Mouse (Mus musculus) forebrain, embryonic 14.5 days (tissue): Measurements from ENCODE around the gene 9530003J23Rik. TPM values are rescaled to one million over a fixed set of nuclear protein-coding genes. Genes with fewer than 3 reads are reported as not detected.
"Not testable (repeated sequence)": the region's sequence is repeated elsewhere in the genome, so short reads cannot be mapped to it uniquely, and the experiment has no call there.

Source experiments
- ATAC-seq: fragments of 200-750 bp; cut with Nextera tagmentation; 2 replicates; pipeline ENCODE4 v1.8.0; 2017; ENCODE audit warnings: mild to moderate bottlenecking, moderate library complexity
- DNase-seq: peaks from one replicate; pipeline ENCODE4 v3.0.0-alpha.2; 2015; ENCODE audit warnings: low spot score
- H3K27ac ChIP-seq: fragments of 300-500 bp; sonication (generic); 2 replicates; pipeline ENCODE4 v1.5.1; 2014; ENCODE audit warnings: low read depth, mild to moderate bottlenecking, control low read depth, low read length, moderate library complexity
- H3K27me3 ChIP-seq: fragments of 300-500 bp; sonication (generic); replicated peaks from 2 replicates; pipeline ENCODE4 v1.6.1; 2014; ENCODE audit warnings: low read length, control low read depth, mixed read lengths; ENCODE audit not compliant: control insufficient read depth, insufficient read depth
- H3K36me3 ChIP-seq: fragments of 300-500 bp; sonication (generic); 2 replicates; pipeline ENCODE4 v1.6.1; 2014; ENCODE audit warnings: low read length, control low read depth; ENCODE audit not compliant: control insufficient read depth, insufficient read depth
- H3K4me1 ChIP-seq: fragments of 300-500 bp; sonication (generic); 2 replicates; pipeline ENCODE4 v1.6.1; 2014; ENCODE audit warnings: antibody characterized with exemption, low read length, control low read depth; ENCODE audit not compliant: control insufficient read depth, insufficient read depth
- H3K4me2 ChIP-seq: fragments of 300-500 bp; sonication (generic); 2 replicates; pipeline ENCODE4 v1.6.1; 2014; ENCODE audit warnings: mild to moderate bottlenecking, control low read depth, low read length
- H3K4me3 ChIP-seq: fragments of 300-500 bp; sonication (generic); 2 replicates; pipeline ENCODE4 v1.5.1; 2014; ENCODE audit warnings: low read depth, low read length, control low read depth
- H3K9ac ChIP-seq: fragments of 300-500 bp; sonication (generic); 2 replicates; pipeline ENCODE4 v1.6.1; 2014; ENCODE audit warnings: mild to moderate bottlenecking, low read length, control low read depth, moderate library complexity
- H3K9me3 ChIP-seq: fragments of 300-500 bp; sonication (generic); replicated peaks from 2 replicates; pipeline ENCODE4 v1.6.1; 2016; ENCODE audit warnings: low read length, control low read depth, mixed read lengths; ENCODE audit not compliant: control insufficient read depth
- WGBS: fragments of 180-500 bp; shearing (Covaris S2); extraction: QIAGEN DNeasy Blood & Tissue Kit; methylation state at CpG from one replicate; pipeline ENCODE4 v1.1.7; 2014; 5-methylcytosine and 5-hydroxymethylcytosine counted together
- polyA plus RNA-seq: library from polyadenylated mRNA; unstranded; fragments of >200 nt; fragmentation: Nextera tagmentation; extraction: Ambion mirVana; gene quantifications from 2 replicates; pipeline ENCODE4 v1.2.1, GENCODE M21; 2014

Gene 9530003J23Rik
- polyA plus RNA-seq = not detected in 2 replicates

GRCm38 (mm10) chr10:117238603-117239002, at the start of gene 9530003J23Rik:
Gene 9530003J23Rik, minus strand, starts transcription at chr10:117238703.
- WGBS = 92% methylated on average over 12 of the region's 12 CpGs
- Histone ChIP-seq H3K27ac (no peak within 1 kb of the TSS), H3K36me3 (no peaks in the 10 kb centered on the region), H3K27me3 (no peaks in the 10 kb centered on the region), H3K4me3 (no peak within 1 kb of the TSS), H3K9ac (no peak within 1 kb of the TSS), H3K9me3 (no peaks in the 10 kb centered on the region), H3K4me2 (no peak within 1 kb of the TSS), H3K4me1 (no peaks in the 10 kb centered on the region)
- ATAC-seq (no peak), DNase-seq (no peak)

- H3K4me2 ChIP-seq = no peak overlapping the region
- no peak overlapping the region for H3K27ac ChIP-seq
- no peak for ATAC-seq
- H3K4me3 ChIP-seq = no peak overlapping the region
- H3K9me3 ChIP-seq = no peaks in the 10 kb centered on the region
- no peak overlapping the region for H3K9ac ChIP-seq
- no peak for DNase-seq
- H3K36me3 ChIP-seq = no peaks in the 10 kb centered on the region
- H3K27me3 ChIP-seq = no peaks in the 10 kb centered on the region
- 92% methylated on average over 3 of the region's 3 CpGs for WGBS
- H3K4me1 ChIP-seq = no peaks in the 10 kb centered on the region
These were observed 48.8 kb upstream of the 9530003J23Rik start for GRCm38 (mm10) chr10:117287226-117287850.

- WGBS = 94% methylated on average over 6 of the region's 6 CpGs
- H3K9me3 ChIP-seq = no peaks in the 10 kb centered on the region
- H3K36me3 ChIP-seq = no peaks in the 10 kb centered on the region
- H3K27ac ChIP-seq = no peak overlapping the region
- ATAC-seq = no peak
- H3K9ac ChIP-seq = no peak overlapping the region
- H3K4me3 ChIP-seq = no peak overlapping the region
- no peak overlapping the region for H3K4me2 ChIP-seq
- DNase-seq = no peak
- no peaks in the 10 kb centered on the region for H3K27me3 ChIP-seq
- no peaks in the 10 kb centered on the region for H3K4me1 ChIP-seq
These were observed 48.0 kb upstream of the 9530003J23Rik start for GRCm38 (mm10) chr10:117286366-117286970.

GRCm38 (mm10) chr10:117285584-117285983, 47.1 kb upstream of the 9530003J23Rik start:
- not testable (repeated sequence) for H3K9ac ChIP-seq, H3K4me1 ChIP-seq, H3K4me2 ChIP-seq, ATAC-seq, H3K9me3 ChIP-seq, DNase-seq, H3K27me3 ChIP-seq, H3K36me3 ChIP-seq, H3K4me3 ChIP-seq, H3K27ac ChIP-seq
- 100% methylated on average over 2 of the region's 7 CpGs for WGBS

- no peaks in the 10 kb centered on the region for H3K4me1 ChIP-seq
- no peak for ATAC-seq
- 87% methylated on average over 10 of the region's 10 CpGs for WGBS
- no peaks in the 10 kb centered on the region for H3K9me3 ChIP-seq
- no peak overlapping the region for H3K9ac ChIP-seq
- no peak for DNase-seq
- no peaks in the 10 kb centered on the region for H3K36me3 ChIP-seq
- H3K4me2 ChIP-seq = no peak overlapping the region
- H3K27ac ChIP-seq = no peak overlapping the region
- H3K4me3 ChIP-seq = no peak overlapping the region
- H3K27me3 ChIP-seq = no peaks in the 10 kb centered on the region
These were observed 46.3 kb upstream of the 9530003J23Rik start for GRCm38 (mm10) chr10:117284578-117285520.

GRCm38 (mm10) chr10:117283871-117284577, 45.5 kb upstream of the 9530003J23Rik start:
- no peak overlapping the region for H3K4me2 ChIP-seq
- DNase-seq (no peak), ATAC-seq (no peak)
- H3K27ac ChIP-seq = no peak overlapping the region
- no peaks in the 10 kb centered on the region for H3K4me1 ChIP-seq
- no peaks in the 10 kb centered on the region for H3K9me3 ChIP-seq
- no peaks in the 10 kb centered on the region for H3K36me3 ChIP-seq
- H3K9ac ChIP-seq = no peak overlapping the region
- H3K27me3 ChIP-seq = no peaks in the 10 kb centered on the region
- H3K4me3 ChIP-seq = no peak overlapping the region
- 77% methylated on average over 7 of the region's 7 CpGs for WGBS

- H3K4me2 ChIP-seq, H3K27me3 ChIP-seq, H3K4me1 ChIP-seq, H3K9me3 ChIP-seq, H3K27ac ChIP-seq, H3K4me3 ChIP-seq, DNase-seq, H3K9ac ChIP-seq, H3K36me3 ChIP-seq, ATAC-seq: not testable (repeated sequence)
- 94% methylated on average over 4 of the region's 4 CpGs for WGBS
These were observed 44.7 kb upstream of the 9530003J23Rik start for GRCm38 (mm10) chr10:117283196-117283595.

GRCm38 (mm10) chr10:117282551-117282950, 44.0 kb upstream of the 9530003J23Rik start:
- H3K9ac ChIP-seq = no peak overlapping the region
- H3K27ac ChIP-seq = no peak overlapping the region
- H3K4me2 ChIP-seq = no peak overlapping the region
- H3K9me3 ChIP-seq = no peaks in the 10 kb centered on the region
- no peak overlapping the region for H3K4me3 ChIP-seq
- 81% methylated on average over 2 of the region's 2 CpGs for WGBS
- no peaks in the 10 kb centered on the region for H3K36me3 ChIP-seq
- no peaks in the 10 kb centered on the region for H3K4me1 ChIP-seq
- H3K27me3 ChIP-seq = no peaks in the 10 kb centered on the region
- DNase-seq (no peak), ATAC-seq (no peak)
